Mouse (Mus musculus) frontal cortex, postnatal 14 days (tissue): ENCODE data around the gene Fzr1.

Experiments
- DNase-seq, 2 experiments: peaks; one replicate each; pipeline ENCODE4 v3.0.0; 2022; ENCODE audit warnings: low spot score in 2 of 2

Fzr1 gene

DNA sequence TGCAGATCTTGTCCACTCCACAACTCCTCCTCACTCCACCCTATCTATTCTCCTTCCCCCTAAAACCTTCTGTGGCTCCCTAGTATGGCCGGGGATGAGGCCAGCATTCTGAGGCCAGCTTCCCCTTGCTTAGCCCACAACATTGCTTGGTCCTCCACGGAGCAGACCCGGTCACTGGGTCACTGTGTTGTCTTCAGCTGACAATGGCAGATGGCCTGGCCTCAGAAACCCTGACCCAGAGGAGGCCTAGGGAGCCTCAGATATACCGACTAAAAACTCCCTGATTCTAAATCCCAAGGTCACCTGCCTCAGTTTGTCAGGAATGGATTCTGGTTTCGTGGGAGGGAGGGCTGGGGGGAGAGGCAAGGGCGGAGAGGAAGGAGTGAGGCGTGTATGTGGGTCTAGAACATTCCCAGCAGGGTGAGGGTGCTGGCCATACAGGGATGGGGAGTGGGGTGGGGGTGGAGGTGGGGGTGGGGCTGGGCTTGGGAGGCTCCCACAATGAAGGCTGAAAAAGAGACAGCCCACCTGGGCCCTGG, 24.0 kb upstream of the Fzr1 start:
- DNase-seq, result no peak

DNA sequence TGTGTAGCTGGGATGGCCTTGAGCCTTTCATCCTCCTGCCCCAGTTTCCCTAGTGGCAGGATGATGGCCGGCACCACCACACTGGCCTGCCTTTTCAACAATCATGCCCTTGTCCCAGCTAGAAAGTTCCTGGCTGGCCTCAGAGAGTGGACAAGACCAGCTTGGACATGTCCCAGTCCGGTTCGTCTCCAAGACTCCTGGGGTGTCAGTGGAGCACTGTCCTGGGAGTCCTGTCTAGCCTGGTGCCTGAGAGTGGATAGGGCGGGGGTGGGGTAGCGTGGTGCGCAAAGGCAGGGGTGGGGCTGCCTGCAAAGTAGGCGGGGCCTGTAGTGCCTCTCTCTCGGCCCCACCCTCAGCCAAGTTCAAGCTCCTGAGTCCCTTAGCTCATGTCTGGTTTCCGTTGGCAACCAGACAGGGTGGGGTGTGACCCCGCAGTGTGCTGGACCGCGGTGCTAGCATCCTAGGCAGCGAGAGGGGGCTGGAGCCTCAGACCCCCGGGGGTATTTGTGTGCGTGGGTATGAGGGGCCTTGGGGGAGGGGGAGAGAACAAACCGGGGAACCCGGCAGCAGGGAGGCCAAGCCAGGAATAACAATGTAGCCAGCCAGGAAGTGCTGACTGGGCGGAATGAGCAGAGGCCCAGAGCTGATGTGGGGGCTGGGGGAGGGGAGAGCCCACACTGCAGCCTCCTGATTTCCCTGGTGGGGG, 23.4 kb upstream of the Fzr1 start:
- DNase-seq, result no peak

DNA sequence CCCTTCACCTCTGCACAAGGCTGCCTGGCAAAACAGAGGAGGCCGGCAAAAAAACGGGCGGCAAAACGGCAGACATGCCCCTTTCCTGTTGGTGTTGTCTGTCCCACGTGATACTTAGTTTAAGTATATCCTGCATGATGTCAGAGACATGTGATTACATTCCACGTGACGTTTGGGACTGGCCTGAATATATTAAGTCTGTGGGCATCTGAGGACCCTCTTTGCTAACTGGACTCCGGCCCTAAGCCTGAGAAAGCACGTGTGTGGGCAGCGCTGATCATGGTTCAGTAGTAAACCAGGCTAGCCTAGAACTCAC, 22.8 kb upstream of the Fzr1 start:
- no peak for DNase-seq

DNA sequence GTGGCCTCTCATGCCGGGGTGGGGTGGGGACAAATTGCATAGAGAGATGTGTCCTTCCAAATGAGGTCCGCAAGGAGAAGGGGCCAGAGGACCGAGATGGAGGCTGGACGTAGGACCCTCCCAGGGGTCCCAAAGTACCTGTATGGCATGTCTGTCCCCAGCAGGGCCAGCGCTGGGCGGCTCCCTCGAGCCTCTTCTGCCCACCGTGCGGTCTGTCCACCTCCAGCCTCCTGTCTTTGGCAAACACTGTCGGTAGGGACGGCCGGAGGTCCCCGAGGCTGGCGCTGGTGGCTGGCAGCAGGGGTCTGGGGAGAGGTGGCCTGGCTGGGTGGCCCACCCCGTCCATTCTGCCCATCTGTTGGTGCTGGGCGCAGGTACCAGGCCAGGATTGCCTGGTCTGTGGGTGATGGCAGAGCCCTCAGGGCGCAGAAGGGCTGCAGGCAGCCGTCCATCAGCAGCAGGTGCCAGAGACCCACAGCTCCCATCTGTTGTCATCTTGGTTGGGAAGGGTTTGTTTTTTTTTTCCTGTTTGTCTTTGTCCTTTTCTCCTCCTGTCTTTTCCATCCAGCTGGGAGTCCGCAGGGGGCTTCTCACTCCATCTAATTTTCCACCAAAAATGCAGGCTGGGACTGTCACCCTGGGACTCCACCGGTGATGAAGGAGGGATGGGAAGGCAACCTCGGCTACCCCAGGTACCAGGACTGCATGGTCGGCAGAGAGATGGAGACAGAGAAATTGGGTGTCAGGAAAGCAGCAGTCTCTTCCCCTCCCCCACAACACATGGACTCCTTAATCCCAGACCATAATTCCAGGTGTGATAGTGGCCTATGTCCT, 22.3 kb upstream of the Fzr1 start:
- DNase-seq, result no peak

DNA sequence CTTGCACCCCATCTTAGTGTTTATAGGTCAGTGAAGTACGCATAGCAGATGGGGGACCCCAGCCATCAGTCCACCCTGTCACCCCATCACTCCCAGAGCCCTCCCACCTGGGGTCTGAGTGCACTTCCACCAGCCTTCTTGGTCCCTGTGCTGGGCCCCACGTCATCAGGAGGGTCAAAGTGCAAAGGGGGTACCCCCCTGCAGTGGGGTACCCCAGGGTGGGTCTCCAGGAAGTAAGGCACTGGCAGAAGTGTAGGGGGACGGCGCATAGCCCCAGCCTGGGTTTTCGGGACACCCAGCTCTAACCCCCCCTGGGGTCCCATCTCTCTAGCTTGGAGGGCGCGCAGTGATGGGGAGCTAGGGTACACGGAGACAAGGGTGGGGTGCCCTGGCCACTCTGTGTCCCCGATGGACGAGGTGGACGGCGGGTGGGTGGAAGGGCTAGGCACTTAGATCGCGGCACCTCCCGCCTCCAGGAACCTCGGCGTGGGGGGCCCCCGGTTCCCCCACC, 21.5 kb upstream of the Fzr1 start:
- no peak for DNase-seq

DNA sequence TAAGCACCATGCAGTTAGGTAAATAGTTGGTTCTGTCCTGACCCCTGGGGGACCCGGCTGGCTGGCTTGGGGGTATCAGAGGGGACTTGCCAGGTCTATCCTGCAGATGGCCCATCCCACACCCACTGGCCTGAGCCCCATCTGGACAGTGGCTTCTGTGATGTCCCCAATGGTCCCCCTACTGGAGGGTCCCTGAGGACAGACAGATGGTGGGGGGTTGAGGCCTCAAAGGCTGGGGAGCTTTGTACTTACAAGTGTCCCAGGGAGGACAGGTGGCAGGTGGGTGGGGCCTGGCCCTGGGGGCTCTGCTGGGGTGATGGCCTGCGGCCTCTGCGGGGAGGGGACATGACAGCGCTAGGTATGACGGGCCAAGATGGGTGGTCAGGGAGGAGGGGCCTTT, 21.0 kb upstream of the Fzr1 start:
- no peak for DNase-seq

DNA sequence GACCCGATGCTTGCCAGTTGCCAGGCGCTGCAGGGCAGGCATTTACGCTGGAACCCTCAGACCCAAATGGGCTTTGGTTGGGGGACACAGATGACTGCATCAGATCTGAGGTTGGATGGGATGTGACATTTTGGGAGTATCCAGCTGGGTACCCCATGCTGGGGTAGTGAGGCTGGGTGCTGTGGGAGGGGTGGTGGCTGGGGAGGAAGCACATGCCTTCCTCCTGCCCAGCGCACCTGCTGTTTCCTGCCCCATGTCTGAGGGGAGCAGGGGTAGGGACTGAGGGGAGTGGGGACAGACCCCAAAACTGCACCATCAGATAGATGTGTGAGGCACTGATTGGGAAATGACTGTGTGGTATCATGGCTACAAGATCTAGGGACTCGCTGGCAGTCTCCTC, 18.4 kb upstream of the Fzr1 start:
- no peak for DNase-seq

DNA sequence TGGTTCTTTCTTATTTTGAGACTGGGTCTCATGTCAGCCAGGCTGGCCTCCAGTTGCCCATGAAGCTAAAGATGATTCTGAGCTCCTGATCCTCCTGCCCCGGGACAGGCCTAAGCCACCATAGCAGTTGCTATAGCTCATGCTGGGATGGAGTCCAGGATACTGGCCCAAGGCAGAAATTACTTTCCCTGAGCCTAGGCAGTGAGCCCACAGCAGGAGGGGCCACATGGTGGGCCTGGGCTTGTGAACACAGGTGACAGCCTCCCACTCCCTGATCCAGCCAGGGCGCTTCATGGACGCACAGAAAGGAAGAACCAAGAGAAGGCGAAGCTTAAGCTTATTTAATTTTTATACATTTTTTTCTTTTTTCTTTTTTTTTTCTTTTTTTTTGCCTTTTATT, 17.5 kb upstream of the Fzr1 start:
- no peak for DNase-seq

DNA sequence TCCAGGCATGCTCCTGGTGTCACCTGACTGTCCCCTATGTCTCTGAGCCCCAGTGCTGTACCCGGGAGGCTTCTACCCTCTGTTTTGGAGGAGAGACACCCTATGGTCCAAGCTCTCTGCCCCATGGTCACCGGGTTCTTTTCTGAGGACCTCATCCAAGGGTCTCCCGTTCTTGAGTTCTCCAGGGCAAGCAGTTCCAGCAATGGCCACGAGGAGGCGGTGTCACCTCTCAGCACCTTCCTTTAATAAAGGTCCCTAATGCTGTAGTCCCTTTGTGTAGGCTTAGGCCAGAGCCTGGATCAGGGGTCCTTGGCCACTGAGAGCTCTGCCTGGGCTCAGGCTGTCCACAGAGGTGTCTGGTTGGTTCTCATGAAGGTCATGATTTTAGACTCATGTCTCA, 16.8 kb upstream of the Fzr1 start:
- peak in 1 of 2 experiments; percentile 67 for DNase-seq

DNA sequence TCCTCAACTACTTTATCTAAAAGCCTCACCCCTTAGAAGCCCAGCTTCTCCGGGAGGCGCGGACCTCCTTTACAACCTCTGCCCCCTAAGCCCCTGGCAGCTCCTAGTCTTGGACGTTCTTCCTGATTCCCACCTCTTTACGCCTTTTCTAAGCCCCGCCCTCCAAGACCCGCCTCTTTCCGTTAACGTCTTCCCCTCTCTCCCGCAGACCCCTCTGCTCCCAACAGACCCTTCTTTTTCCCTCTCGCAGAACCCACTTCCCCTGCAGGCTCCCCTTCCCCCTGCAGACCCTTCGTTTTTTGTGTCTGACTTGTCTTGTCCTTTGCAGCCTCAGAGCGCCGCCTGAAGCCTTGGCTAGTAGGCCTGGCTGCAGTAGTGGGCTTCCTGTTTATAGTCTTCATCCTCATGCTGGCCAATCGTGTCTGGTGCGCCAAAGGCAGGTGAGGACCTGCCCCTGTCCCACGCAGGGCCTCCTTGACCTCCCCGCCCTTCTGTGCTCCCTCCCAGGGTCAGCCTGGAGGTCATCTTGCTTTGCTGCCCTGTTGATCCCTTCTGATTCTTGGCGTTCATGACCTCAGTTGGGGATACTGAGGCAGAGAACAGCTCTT, 15.2 kb upstream of the Fzr1 start:
- no peak for DNase-seq

DNA sequence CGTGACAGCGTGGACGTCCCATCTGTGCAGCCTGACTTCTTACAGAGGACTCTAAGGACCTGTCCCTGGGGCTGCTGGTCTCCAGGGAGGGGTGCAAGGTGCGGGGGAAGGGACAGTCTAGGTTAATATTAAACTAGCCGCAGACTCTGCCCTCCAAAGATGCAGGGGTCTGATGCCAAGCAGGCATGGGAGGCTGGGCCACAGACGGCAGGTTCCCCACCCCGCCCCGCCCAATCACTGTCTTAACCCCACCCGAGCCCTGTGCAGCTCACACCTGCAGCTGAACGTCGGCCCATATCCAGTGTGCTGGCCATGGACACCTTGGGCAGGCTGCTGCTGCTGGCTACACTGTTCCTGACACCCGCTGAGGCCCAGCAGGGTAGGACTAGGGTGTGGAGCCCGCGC, 14.5 kb upstream of the Fzr1 start, which contains the start of gene Smim24:
TSS of gene Smim24 (plus strand) at position 271 of the 405 bp plus-strand sequence.
- DNase-seq, result no peak

DNA sequence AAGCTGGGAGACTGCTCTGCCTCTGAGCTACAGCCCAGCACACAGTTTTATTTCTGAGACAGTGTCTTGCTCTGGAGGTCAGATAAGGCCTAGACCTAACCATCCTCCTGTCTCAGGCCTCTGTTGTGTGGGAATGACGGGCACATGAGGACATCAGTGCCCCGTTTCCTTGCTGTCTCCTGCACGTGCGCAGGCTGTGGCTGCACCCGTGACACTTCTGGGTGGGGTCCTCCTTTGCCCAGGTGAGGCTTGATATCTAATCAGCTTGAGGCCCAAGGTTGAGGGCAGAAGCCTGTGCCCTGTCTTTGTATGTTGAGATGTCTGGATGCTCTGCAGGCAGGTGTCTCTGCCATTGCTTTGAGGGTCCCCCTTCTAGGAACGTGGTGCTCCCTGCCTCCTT, 14.0 kb upstream of the Fzr1 start:
- DNase-seq, result no peak

DNA sequence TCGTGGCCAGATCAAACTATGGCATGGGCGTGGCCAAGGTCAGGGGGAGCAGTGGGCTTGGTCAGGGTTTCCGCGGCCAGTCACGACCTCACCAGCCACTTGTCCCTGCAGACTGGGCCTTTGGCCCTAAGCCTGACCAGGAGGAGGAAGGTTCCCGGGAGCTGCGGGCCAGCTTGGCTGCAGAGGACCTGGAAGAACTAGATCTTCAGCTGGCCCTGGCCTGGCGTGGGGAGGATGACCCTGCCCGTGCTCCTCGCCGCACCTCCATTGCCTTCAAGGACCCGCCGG, 12.3 kb upstream of the Fzr1 start:
- no peak for DNase-seq

DNA sequence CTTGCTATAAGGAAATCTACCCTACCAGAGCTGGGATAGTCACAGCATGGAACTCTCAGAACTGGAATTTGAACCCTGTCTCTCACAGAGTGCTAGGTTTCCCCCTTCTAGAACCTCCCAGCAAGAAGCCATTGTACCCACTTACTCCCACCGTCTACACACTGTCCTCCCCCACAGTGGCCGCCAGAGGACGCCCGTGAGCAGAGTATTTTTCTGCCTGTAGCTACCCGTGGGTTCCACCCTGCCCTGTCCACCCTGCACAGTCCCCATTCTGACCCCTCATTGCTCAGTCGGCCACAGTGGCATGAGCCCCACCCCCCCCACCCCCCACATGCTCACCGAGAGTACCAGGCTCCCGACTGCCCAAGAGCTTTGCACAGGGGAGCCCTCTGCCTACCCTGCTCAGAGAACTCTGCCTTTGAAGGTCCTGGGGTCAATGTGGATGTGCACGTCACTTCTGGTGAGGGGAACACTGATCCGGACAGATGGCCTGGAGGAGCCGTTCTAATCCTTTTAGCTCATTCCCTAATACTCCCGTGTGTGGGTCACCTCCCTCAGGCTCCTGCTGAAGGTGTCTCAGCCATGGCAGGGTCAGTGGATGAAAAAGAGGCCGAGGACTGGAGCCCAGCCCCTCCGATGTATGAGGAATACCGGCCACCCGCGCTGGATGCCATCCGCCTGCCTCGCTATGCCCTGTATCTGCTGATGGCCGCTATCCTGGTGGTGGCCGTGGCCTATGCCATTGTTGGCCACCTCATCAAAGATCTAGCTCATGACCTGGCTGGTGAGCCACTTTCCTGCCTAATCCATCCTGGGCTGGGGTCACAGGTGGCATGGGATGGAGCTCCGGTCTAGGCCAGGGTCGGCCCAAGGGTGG, 11.7 kb upstream of the Fzr1 start:
- peak in 1 of 2 experiments; percentile 65 for DNase-seq

DNA sequence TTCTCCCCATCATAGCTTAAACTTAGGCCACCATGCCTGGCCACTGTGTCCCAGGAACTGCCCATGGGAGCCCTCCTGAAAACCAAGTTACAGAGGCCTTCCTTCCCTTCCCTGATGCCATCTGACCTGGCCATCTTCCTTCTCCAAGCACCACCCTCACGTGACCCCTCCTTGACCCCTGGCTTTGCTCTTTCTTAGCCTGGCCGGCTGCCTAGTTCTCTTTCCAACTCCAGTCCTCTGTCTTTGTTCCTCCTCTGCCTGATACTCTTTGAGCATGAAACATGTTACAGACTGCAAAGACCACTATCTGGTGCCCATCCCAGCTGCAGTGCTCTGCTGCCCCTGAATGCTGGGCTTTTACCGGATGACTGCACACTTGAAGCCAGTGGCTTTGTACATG, 11.1 kb upstream of the Fzr1 start:
- DNase-seq, result no peak

DNA sequence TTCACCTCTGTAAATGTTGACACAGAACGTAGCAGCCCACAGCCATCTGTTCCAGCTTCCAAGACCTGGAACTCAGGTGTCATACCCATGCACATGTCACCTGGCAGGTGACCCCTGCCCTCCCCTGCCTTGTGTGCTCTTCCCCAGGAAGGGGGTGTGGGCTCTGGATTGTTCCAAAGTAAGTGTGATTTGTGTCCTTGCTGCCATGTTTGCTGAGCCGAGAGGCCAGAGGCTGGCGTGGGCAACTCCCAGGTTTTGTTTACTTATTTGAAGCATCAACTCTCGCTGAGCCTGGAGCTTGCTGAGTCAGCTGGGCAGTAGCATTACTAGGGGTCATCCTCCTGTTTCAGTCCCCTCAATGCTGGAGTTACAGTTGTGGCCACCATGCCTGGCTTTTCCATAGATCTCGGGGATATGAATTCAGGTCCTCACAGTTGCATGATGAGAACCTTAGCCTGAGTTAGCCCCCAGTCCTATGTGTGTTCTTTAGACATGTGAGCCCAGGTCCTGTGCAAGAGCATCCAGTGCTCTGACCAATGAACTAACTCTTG, 10.3 kb upstream of the Fzr1 start, which contains the start of gene Gm48552:
TSS of gene Gm48552 (plus strand) at position 501 of the 551 bp plus-strand sequence.
- no peak for DNase-seq

DNA sequence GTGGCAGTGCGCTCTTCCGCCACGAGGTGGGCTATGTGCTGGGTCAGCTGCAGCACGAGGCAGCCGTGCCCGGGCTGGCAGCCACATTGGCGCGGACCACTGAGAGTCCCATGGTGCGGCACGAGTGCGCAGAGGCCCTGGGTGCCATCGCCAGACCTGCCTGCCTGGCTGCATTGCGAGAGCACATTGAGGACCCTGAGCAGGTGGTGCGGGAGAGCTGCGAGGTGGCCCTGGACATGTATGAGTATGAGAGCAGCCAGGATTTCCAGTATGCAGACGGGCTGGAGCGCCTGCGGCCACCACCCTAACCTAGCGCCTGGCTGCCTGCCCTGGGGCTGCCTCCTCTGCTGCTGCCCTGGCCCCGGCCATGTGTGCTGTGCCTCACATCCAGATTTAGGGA, 9.4 kb upstream of the Fzr1 start:
- no peak for DNase-seq

DNA sequence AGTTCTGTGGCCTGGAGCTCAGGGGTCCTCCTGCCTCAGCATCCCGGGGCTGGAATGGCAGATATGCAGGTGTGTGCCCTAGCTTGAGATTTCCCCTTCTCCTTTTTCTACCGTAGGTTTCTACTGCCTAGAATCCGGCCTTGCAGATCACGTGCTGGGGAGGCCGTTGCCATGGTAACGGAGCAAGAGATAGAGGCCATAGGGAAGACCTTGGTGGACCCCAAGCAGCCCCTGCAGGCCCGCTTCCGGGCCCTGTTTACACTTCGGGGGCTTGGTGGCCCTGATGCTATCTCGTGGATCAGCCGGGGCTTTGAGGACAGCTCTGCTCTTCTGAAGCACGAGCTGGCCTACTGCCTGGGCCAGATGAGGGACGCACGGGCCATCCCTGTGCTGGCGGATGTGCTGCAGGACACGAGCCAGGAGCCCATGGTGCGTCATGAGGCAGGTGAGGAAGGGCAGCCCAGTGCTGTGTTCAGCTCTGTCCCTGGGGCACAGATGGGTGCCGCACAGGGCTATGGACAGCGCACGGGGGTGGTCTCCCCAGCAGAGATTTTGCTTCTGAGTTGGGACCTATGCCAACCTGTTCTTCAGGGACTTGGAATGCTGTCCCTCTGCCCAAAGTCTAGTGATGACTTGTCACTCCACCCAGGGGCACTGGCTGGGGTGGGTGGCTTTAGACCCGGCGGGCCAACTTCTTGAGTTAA, 7.4 kb upstream of the Fzr1 start:
- no peak for DNase-seq

DNA sequence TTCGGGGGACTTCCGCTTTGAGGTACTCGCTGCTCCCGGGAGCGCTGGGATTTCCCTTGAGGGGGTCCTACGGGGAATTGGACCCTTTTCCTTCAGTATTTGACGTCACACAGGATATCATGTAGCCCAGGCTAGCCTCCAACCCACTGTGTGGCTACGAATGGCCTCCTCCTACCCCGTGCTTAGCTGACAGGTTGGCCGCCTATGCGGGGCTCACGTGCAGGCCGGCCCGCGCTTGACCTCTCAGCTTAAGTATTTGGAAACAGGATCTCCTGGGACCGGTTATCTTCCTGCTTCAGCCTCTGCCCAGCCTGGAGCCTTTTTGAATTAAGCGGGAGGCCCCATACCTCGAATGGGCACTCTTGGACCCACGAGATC, 6.3 kb upstream of the Fzr1 start:
- no peak for DNase-seq

DNA sequence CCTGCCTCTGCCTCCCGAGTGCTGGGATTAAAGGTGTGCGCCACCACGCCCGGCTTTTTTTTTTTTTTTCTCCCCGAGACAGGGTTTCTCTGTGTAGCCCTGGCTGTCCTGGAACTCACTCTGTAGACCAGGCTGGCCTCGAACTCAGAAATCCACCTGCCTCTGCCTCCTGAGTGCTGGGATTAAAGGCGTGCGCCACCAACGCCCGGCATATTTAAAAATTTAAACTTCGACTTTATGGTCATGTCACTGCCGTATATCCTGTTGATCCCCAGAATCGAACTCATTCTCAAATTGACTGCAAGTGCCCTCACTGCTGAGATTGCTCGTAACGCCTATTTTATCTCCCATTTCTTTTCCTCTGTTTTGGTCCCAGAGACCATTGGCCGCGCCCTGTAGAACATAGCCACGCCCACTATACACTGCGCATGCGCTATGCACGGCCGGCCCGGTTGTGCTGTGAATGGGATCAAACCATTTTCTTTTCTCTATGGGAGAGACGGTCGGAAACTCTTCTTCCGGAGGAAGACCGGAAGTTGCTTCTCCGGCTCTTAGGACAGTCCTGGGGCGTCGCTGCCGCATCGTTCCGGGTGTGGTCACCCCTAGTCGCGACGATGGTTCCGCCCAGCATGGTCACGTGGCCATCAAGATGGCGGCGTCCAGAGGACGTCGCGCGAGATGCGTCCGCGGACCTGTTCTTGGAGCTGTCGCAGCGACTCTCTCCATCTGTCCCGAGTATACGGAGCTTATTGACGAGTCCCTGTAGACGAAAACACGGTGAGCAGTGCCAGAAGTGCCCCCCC, 5.7 kb upstream of the Fzr1 start, which contains the start of the genes Dohh and Gm48551:
TSS of gene Dohh (plus strand) at position 627 of the 803 bp plus-strand sequence.
TSS of gene Gm48551 (plus strand) at position 665 of the 803 bp plus-strand sequence.
- peak; percentile 98 to 99 for DNase-seq
